Mouse (Mus musculus): ENCODE data around the gene Gm9887. TPM values are rescaled to one million over a fixed set of nuclear protein-coding genes. Genes with fewer than 3 reads are reported as not detected.

The Gm9887 gene
- total and polyA plus RNA-seq, 3 experiments = 1.7 to 4.9 TPM; not detected in 1

DNA sequence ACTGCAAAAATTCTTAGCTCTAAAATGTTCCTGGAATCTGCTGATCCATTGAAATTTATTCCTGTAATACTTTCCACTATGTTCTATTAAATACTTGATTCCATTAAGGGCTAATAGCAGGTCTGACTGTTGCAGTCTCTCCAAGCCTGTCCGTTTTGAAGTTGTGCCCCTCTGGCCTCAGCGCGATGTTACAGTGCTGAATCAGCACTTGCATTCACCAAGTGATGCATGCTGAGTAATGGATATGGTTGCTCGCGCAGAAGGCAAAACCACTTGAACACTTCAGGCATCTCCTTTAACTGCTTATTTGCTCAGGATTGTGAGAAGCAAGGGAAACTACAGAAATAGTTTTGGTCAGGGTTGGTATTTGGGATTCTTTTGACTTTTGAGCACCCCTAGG lies 38.5 kb upstream of the Gm9887 start:
- no peaks in the 10 kb centered on the region for H3K4me1 ChIP-seq (ENCODE audit: control insufficient read depth in 1 of 2, insufficient read depth in 2 of 2, low read length in 2 of 2)
- peaks cover 2 to 4% of the 10 kb centered on the region in 2 experiments for H3K27me3 ChIP-seq (ENCODE audit: control insufficient read depth in 1 of 2, insufficient read depth in 2 of 2, low read length in 2 of 2)
- no peak for DNase-seq (ENCODE audit: low read depth, low spot score)
- no peak overlapping the region for H3K27ac ChIP-seq (ENCODE audit: control insufficient read depth, low read depth, low read length)
- H3K36me3 ChIP-seq (ENCODE audit: control insufficient read depth in 1 of 2, insufficient read depth in 2 of 2, low read length in 2 of 2) = no peaks in the 10 kb centered on the region
- no peak overlapping the region for H3K4me3 ChIP-seq (ENCODE audit: control insufficient read depth in 1 of 2, insufficient read depth in 1 of 2, low read depth in 2 of 2, low read length in 2 of 2)
- TF ChIP-seq SMC3 (IDR thresholded peaks at IDR 0.05; ENCODE audit: low read depth, low read length) (no peak), BHLHE40 (IDR thresholded peaks at IDR 0.05; ENCODE audit: borderline replicate concordance, low read depth, low read length) (no peak), ELF1 (IDR thresholded peaks at IDR 0.05; ENCODE audit: low read depth, low read length) (no peak), MEF2A (IDR thresholded peaks at IDR 0.05; ENCODE audit: extremely low read depth, insufficient replicate concordance, low read depth, low read length, poor library complexity, severe bottlenecking) (no peak), GABPA (IDR thresholded peaks at IDR 0.05; ENCODE audit: low read depth, low read length) (no peak), HCFC1 (IDR thresholded peaks at IDR 0.05; ENCODE audit: low read depth, low read length) (no peak), CHD2 (IDR thresholded peaks at IDR 0.05; ENCODE audit: low read length) (no peak), CHD1 (IDR thresholded peaks at IDR 0.05; ENCODE audit: low read depth, low read length) (no peak), USF1 (IDR thresholded peaks at IDR 0.05; ENCODE audit: low read depth, low read length) (no peak), MXI1 (IDR thresholded peaks at IDR 0.05; ENCODE audit: low read depth, low read length) (no peak)
- H3K9me3 ChIP-seq (replicated peaks; ENCODE audit: insufficient read depth, low read length) = no peaks in the 10 kb centered on the region
- no peaks in the 10 kb centered on the region for H3K79me2 ChIP-seq (ENCODE audit: control insufficient read depth, insufficient read depth, low read length, poor library complexity)
- H3K9ac ChIP-seq (ENCODE audit: control insufficient read depth, low read depth, low read length, poor library complexity, severe bottlenecking) = no peak overlapping the region

DNA sequence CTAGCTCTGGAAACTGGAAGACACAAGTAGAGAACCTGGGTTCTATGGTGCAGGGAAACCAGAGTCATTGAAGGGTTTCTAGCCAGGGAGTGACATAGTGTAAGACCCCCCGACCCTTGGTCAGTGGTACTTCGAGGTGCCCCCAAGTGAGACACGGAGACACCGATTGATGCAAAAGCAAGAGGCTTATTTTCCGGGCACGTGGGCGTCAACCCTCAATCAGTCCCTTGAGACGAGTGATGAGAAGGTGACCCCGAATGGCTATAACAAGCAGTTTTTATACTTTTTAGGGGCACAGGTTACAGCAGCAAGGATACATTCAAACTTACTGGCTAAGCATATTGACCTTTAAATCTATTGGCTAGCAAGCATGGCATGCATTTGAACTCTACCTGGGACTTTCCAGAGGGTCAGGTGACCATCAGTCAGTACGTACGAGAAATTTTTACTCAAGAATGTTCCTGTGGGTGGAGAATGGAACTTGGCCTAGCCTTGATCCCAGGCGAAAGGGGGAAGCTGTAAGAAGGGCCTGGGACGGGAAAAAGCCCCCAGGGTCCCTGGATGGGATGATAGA lies 30.4 kb upstream of the Gm9887 start:
- Histone ChIP-seq H3K27me3 (ENCODE audit: control insufficient read depth in 1 of 2, insufficient read depth in 2 of 2, low read length in 2 of 2) (peaks cover 9 to 12% of the 10 kb centered on the region in 2 experiments), H3K9ac (ENCODE audit: control insufficient read depth, low read depth, low read length, poor library complexity, severe bottlenecking) (no peak overlapping the region), H3K4me3 (ENCODE audit: control insufficient read depth in 1 of 2, insufficient read depth in 1 of 2, low read depth in 2 of 2, low read length in 2 of 2) (no peak overlapping the region), H3K9me3 (replicated peaks; ENCODE audit: insufficient read depth, low read length) (no peaks in the 10 kb centered on the region), H3K4me1 (ENCODE audit: control insufficient read depth in 1 of 2, insufficient read depth in 2 of 2, low read length in 2 of 2) (0 out of 4 replicates have a peak, but pooled peaks cover 0 to 3% of the 10 kb centered on the region in 2 experiments), H3K79me2 (ENCODE audit: control insufficient read depth, insufficient read depth, low read length, poor library complexity) (no peaks in the 10 kb centered on the region), H3K27ac (ENCODE audit: control insufficient read depth, low read depth, low read length) (no peak overlapping the region), H3K36me3 (ENCODE audit: control insufficient read depth in 1 of 2, insufficient read depth in 2 of 2, low read length in 2 of 2) (no peaks in the 10 kb centered on the region)
- no peak for TF ChIP-seq SMC3 (IDR thresholded peaks at IDR 0.05; ENCODE audit: low read depth, low read length)
- TF ChIP-seq ZC3H11A (IDR thresholded peaks at IDR 0.05; ENCODE audit: low read depth, low read length) = no peak
- no peak for TF ChIP-seq E2F4 (IDR thresholded peaks at IDR 0.05; ENCODE audit: borderline replicate concordance, low read depth, low read length)
- TF ChIP-seq CHD2 (IDR thresholded peaks at IDR 0.05; ENCODE audit: low read length) = no peak
- TF ChIP-seq MEF2A (IDR thresholded peaks at IDR 0.05; ENCODE audit: extremely low read depth, insufficient replicate concordance, low read depth, low read length, poor library complexity, severe bottlenecking) = no peak
- no peak for TF ChIP-seq MYB (IDR thresholded peaks at IDR 0.05; ENCODE audit: low read depth, low read length)
- no peak for TF ChIP-seq MAFK (IDR thresholded peaks at IDR 0.05; ENCODE audit: borderline replicate concordance, low read depth, low read length)
- TF ChIP-seq MAX (IDR thresholded peaks at IDR 0.05; ENCODE audit: low read length) = no peak
- no peak for TF ChIP-seq USF2 (IDR thresholded peaks at IDR 0.05; ENCODE audit: borderline replicate concordance in 1 of 2, insufficient read depth in 1 of 2, low read depth in 1 of 2, low read length in 2 of 2)
- TF ChIP-seq KAT2A (conservative IDR thresholded peaks at IDR 0.05; ENCODE audit: low read depth, low read length) = no peak
- TF ChIP-seq RAD21 (IDR thresholded peaks at IDR 0.05; ENCODE audit: low read depth, low read length) = no peak
- no peak for DNase-seq (ENCODE audit: low read depth, low spot score)

Data from MEL (cell line).